10 mouse cellular contexts compared by ENCODE assay signal in the genomic region with DNA sequence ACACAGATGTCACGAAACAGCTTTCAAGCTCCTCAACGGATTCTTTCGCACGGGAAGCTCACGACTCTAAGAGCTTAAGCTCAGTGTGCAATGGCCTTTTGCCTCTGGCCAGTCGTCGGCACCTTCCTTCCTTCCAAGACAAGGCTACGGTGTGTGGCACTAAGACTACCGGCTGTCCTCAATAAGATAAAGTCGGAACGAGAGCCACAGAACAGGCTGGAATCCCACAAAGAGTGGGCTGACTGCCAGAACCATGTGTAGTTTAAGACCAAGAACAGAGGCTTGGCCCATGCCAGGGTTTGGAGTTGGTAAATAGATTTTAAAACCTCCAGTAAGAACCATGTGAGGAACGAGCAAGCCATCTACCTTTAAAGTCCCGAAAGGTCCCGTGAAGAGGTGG.
DNase-seq lines count a peak whose midpoint lies in the region; ATAC-seq and TF ChIP-seq lines count a peak whose summit lies in the region.
"Had no signal": no experiment of that assay in that cellular context is flagged by ENCODE, and none has a peak within 500 bp of the region (broad histone marks: within the 10 kb centered on the region; RNA-seq: fewer than 3 reads in every experiment).

No protein-coding gene starts in this region.

- H3K27me3 ChIP-seq in intestine, embryonic 15.5 days (replicated peaks) = no peaks in the 10 kb centered on the region
- no peaks in the 10 kb centered on the region for H3K27me3 ChIP-seq in intestine, postnatal 0 days (replicated peaks; ENCODE audit: control insufficient read depth, insufficient read depth, low read length)
- H3K27me3 ChIP-seq: limb, embryonic 12.5 days; neural tube, embryonic 12.5 days had no signal

- peak; percentile 57 for DNase-seq in testis, postnatal 10 days (ENCODE audit: low spot score)
- no peak for DNase-seq in testis, postnatal 14 days (ENCODE audit: low spot score)
- peak; percentile 34 to 37 for DNase-seq in heart, postnatal 10 days
- no peak for DNase-seq in layer of hippocampus, adult 11-12 months (ENCODE audit: low spot score)
- no peak for DNase-seq in adipocyte (ENCODE audit: low spot score)
- DNase-seq in spleen, adult 12 weeks (ENCODE audit: low spot score) = no peak

- 83% methylated on average over 14 of the region's 14 CpGs for WGBS in intestine, embryonic 15.5 days
- 78% methylated on average over 14 of the region's 14 CpGs for WGBS in intestine, postnatal 0 days

- H3K4me3 ChIP-seq in intestine, embryonic 15.5 days (replicated peaks) = no peak overlapping the region
- no peak overlapping the region for H3K4me3 ChIP-seq in intestine, postnatal 0 days (ENCODE audit: low read depth, low read length)
- H3K4me3 ChIP-seq: limb, embryonic 12.5 days; neural tube, embryonic 12.5 days had no signal

- H3K9me3 ChIP-seq in intestine, embryonic 15.5 days = no peaks in the 10 kb centered on the region
- no peaks in the 10 kb centered on the region for H3K9me3 ChIP-seq in intestine, postnatal 0 days (ENCODE audit: control insufficient read depth)
- H3K9me3 ChIP-seq: limb, embryonic 12.5 days; neural tube, embryonic 12.5 days had no signal

- intact Hi-C loops in heart, postnatal 10 days (cut with DNase I) = loop anchor here (1.0 to 5.0 kb wide), 3 partner anchors 82 to 273 kb away; no protein-coding TSS in a partner anchor

- no peaks in the 10 kb centered on the region for H3K36me3 ChIP-seq in intestine, embryonic 15.5 days
- H3K36me3 ChIP-seq in intestine, postnatal 0 days (ENCODE audit: control insufficient read depth, insufficient read depth) = no peaks in the 10 kb centered on the region
- H3K36me3 ChIP-seq: limb, embryonic 12.5 days; neural tube, embryonic 12.5 days had no signal

- H3K4me1 ChIP-seq in intestine, embryonic 15.5 days (replicated peaks) = no peaks in the 10 kb centered on the region
- no peaks in the 10 kb centered on the region for H3K4me1 ChIP-seq in intestine, postnatal 0 days (replicated peaks; ENCODE audit: control insufficient read depth, insufficient read depth, low read length)
- H3K4me1 ChIP-seq: neural tube, embryonic 12.5 days had no signal

- H3K4me2 ChIP-seq in intestine, embryonic 15.5 days (replicated peaks) = no peak overlapping the region
- H3K4me2 ChIP-seq in intestine, postnatal 0 days (replicated peaks; ENCODE audit: low read depth) = no peak overlapping the region
- H3K4me2 ChIP-seq: limb, embryonic 12.5 days; neural tube, embryonic 12.5 days had no signal

- no peak for TF ChIP-seq CTCF in intestine, postnatal 0 days (IDR thresholded peaks at IDR 0.05; ENCODE audit: low read depth)

- no peak overlapping the region for H3K9ac ChIP-seq in intestine, embryonic 15.5 days
- H3K9ac ChIP-seq in intestine, postnatal 0 days (ENCODE audit: low read depth, low read length) = no peak overlapping the region
- H3K9ac ChIP-seq: limb, embryonic 12.5 days; neural tube, embryonic 12.5 days had no signal

- H3K27ac ChIP-seq in intestine, embryonic 15.5 days = no peak overlapping the region
- no peak overlapping the region for H3K27ac ChIP-seq in intestine, postnatal 0 days (ENCODE audit: low read depth, low read length)
- H3K27ac ChIP-seq: limb, embryonic 12.5 days; neural tube, embryonic 12.5 days had no signal

- 0 out of 2 replicates have a peak, but pooled peaks have one; percentile 21 for ATAC-seq in intestine, embryonic 15.5 days
- ATAC-seq in intestine, postnatal 0 days = no peak

Comparison
In these comparisons a context has a peak if more than half of its experiments do, and no peak if none do; other contexts are left out.
1. DNase-seq: peak in testis, postnatal 10 days (single experiment) and heart, postnatal 10 days (2 of 2); none in testis, postnatal 14 days (single experiment), layer of hippocampus, adult 11-12 months (single experiment), adipocyte (single experiment) and spleen, adult 12 weeks (single experiment).